ENCODE assay signal across 8 mouse cellular contexts in the genomic region with DNA sequence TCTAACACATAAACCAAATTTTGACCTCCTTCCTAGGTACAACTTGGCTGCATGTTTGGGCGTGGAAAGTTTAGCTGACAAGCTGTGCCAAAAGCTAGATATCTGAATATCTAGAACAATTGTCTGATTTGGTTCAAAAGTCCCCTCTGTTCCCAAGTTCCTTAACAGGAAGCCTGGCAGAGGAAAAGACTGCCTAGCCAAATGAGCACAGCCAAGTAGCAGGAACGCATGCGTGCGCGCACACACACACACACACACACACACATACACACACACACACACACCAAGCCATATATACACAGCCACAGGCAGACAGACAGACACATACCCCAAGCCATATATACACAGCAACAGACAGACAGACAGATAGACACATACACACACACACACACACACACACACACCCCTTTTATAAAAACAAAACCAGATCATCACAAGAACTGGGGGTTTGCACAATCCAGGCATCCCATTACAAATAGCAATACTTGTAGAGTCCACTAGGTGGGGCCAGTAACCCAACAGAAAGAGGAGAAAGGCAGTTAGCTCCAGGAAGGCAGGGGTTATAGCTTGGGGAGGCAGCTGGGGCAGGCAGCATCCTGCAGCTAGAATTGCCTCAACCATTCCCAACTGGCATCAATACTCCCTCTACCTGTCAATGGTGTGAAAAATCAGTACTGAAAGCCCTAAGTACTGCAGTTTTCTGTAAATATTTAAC.
A peak's percentile ranks its signal among the peaks of the same experiment; 100 is the strongest.
DNase-seq lines count a peak whose midpoint lies in the region; ATAC-seq and TF ChIP-seq lines count a peak whose summit lies in the region.

No protein-coding gene starts in this region.

- WGBS in liver, adult 2 months, result 60% methylated on average over 5 of the region's 5 CpGs
- 85% methylated on average over 5 of the region's 5 CpGs for WGBS in liver, embryonic 12.5 days (ENCODE audit: insufficient replicate concordance)

- no peaks in the 10 kb centered on the region for H3K9me3 ChIP-seq in liver, embryonic 12.5 days (replicated peaks)

- in situ Hi-C loops in Patski (cut with MboI; ENCODE audit: low pct_unique_long_range_greater_than_20kb), result loop anchor here (25.0 kb wide), 1 partner anchor 256 kb away; the partner anchor contains the start of gene Gosr1

- no peak for ATAC-seq in liver, embryonic 12.5 days
- no peak for ATAC-seq in Patski

- no peak for TF ChIP-seq POLR2A in liver, adult 2 months (IDR thresholded peaks at IDR 0.05; ENCODE audit: extremely low read depth, insufficient read depth, low read length)

- CTCF ChIA-PET in Patski (lab: Charles Lee), result interaction anchor here (0.8 to 2.7 kb wide), 11 partner anchors 9 to 140 kb away, joined by 3 to 24 read pairs (median 4); no protein-coding TSS in a partner anchor

- DNase-seq in liver, adult 2 months (ENCODE audit: extremely low read depth, low read depth, low spot score), result peak; percentile 27
- no peak for DNase-seq in Patski (ENCODE audit: low read depth, low spot score)
- DNase-seq in embryo, embryonic 10 days (ENCODE audit: low spot score), result peak; percentile 72
- peak; percentile 78 for DNase-seq in heart, postnatal 4 days
- DNase-seq in left cerebral cortex, postnatal 4 days, result peak; percentile 63
- DNase-seq in natural killer cell, adult 2 months (ENCODE audit: low spot score in 2 of 2), result peak; percentile 50 to 53
- no peak for DNase-seq in ovary, adult 18-20 months (ENCODE audit: low spot score)

- peak; percentile 47; the same call in 1 of the 2 replicates for TF ChIP-seq CTCF in liver, adult 2 months (IDR thresholded peaks at IDR 0.05; ENCODE audit: low read depth, low read length)
- peak; percentile 84 for TF ChIP-seq CTCF in Patski (IDR thresholded peaks at IDR 0.05)

- H3K79me2 ChIP-seq in liver, adult 2 months (ENCODE audit: control insufficient read depth, insufficient read depth, low read length), result no peaks in the 10 kb centered on the region

- H3K4me2 ChIP-seq in liver, embryonic 12.5 days, result no peak overlapping the region

- intact Hi-C loops in left cerebral cortex, postnatal 4 days (cut with DNase I), result loop anchor here (5.0 kb wide), 1 partner anchor 141 kb away; no protein-coding TSS in a partner anchor

- no peaks in the 10 kb centered on the region for H3K4me1 ChIP-seq in liver, adult 2 months (ENCODE audit: control insufficient read depth, insufficient read depth, low read length)
- H3K4me1 ChIP-seq in liver, embryonic 12.5 days, result no peaks in the 10 kb centered on the region; the same call in 1 of the 2 replicates

- no peak overlapping the region for H3K4me3 ChIP-seq in liver, adult 2 months (ENCODE audit: insufficient read depth, low read depth, low read length)
- H3K4me3 ChIP-seq in liver, embryonic 12.5 days, result no peak overlapping the region

- no peaks in the 10 kb centered on the region for H3K36me3 ChIP-seq in liver, adult 2 months (ENCODE audit: control insufficient read depth, insufficient read depth, low read length)
- no peaks in the 10 kb centered on the region for H3K36me3 ChIP-seq in liver, embryonic 12.5 days

- no peak overlapping the region for H3K9ac ChIP-seq in liver, adult 2 months (ENCODE audit: low read depth, low read length)
- H3K9ac ChIP-seq in liver, embryonic 12.5 days, result no peak overlapping the region

- H3K27me3 ChIP-seq in liver, adult 2 months (ENCODE audit: control insufficient read depth, insufficient read depth, low read length), result no peaks in the 10 kb centered on the region
- no peaks in the 10 kb centered on the region; the same call in 1 of the 2 replicates for H3K27me3 ChIP-seq in liver, embryonic 12.5 days (replicated peaks)
- H3K27me3 ChIP-seq in Patski, result no peaks in the 10 kb centered on the region

- POLR2A ChIA-PET in Patski (lab: Charles Lee), result interaction anchor here (1.7 kb wide), 1 partner anchor 51 kb away, joined by 5 read pairs; no protein-coding TSS in a partner anchor

- H3K27ac ChIP-seq in liver, adult 2 months (replicated peaks; ENCODE audit: insufficient read depth, low read depth, low read length), result no peak overlapping the region
- no peak overlapping the region for H3K27ac ChIP-seq in liver, embryonic 12.5 days

Comparison
In these comparisons a context has a peak if more than half of its experiments do, and no peak if none do; other contexts are left out.
1. DNase-seq: peak in liver, adult 2 months (single experiment), embryo, embryonic 10 days (single experiment), heart, postnatal 4 days (single experiment), left cerebral cortex, postnatal 4 days (single experiment) and natural killer cell, adult 2 months (2 of 2); none in Patski (single experiment) and ovary, adult 18-20 months (single experiment).